Mouse (Mus musculus) embryonic facial prominence, embryonic 10.5 days (tissue): Measurements from ENCODE around the gene Oprl1. TPM values are rescaled to one million over a fixed set of nuclear protein-coding genes. Genes with fewer than 3 reads are reported as not detected.

Experiments used
- polyA plus RNA-seq: library from polyadenylated mRNA; unstranded; fragments of >200 nt; fragmentation: Nextera tagmentation; extraction: Ambion mirVana; gene quantifications from 2 replicates; pipeline ENCODE4 v1.2.1, GENCODE M21; 2016

Oprl1 gene
- polyA plus RNA-seq, 1 experiment from 2014 or later, result 3.1 TPM

Other genes with a start within 250 kb of the Oprl1 start
- 0.11 and 0.16 TPM in 2 replicates for gene Abhd16b, start 221.8 kb upstream of the Oprl1 start, polyA plus RNA-seq
- gene Tpd52l2, start 217.9 kb upstream of the Oprl1 start, polyA plus RNA-seq, result 173 and 174 TPM in 2 replicates
- gene Dnajc5, start 194.5 kb upstream of the Oprl1 start, polyA plus RNA-seq, result 93.3 and 93.4 TPM in 2 replicates
- 41.1 and 41.3 TPM in 2 replicates for gene Uckl1, start 130.1 kb upstream of the Oprl1 start, polyA plus RNA-seq
- gene Prpf6, start 123.1 kb upstream of the Oprl1 start, polyA plus RNA-seq, result 77.2 and 82.6 TPM in 2 replicates
- 56.0 and 59.1 TPM in 2 replicates for gene Zfp512b, start 122.2 kb upstream of the Oprl1 start, polyA plus RNA-seq
- gene Samd10, start 115.8 kb upstream of the Oprl1 start, polyA plus RNA-seq, result 24.9 and 25.5 TPM in 2 replicates
- gene Gm29797, start 58.0 kb upstream of the Oprl1 start, polyA plus RNA-seq, result 0.28 TPM in 1 of 2 replicates, not detected in the other
- gene Sox18, start 43.4 kb upstream of the Oprl1 start, polyA plus RNA-seq, result 21.8 and 25.2 TPM in 2 replicates
- gene Tcea2, start 34.7 kb upstream of the Oprl1 start, polyA plus RNA-seq, result 18.3 and 18.8 TPM in 2 replicates
- gene Rgs19, start 21.0 kb upstream of the Oprl1 start, polyA plus RNA-seq, result 85.2 and 89.9 TPM in 2 replicates
- not detected in 2 replicates for gene Lkaaear1, start 16.6 kb upstream of the Oprl1 start, polyA plus RNA-seq
- gene Myt1, start 48.3 kb downstream of the Oprl1 start, polyA plus RNA-seq, result 7.4 and 7.5 TPM in 2 replicates
- gene Pcmtd2, start 122.8 kb downstream of the Oprl1 start, polyA plus RNA-seq, result 26.1 and 30.8 TPM in 2 replicates
- gene Polr3k, start 149.3 kb downstream of the Oprl1 start, polyA plus RNA-seq, result 105 and 106 TPM in 2 replicates